Mouse (Mus musculus) liver, postnatal 0 days (tissue): ENCODE data around the gene Abcc10. TPM values are rescaled to one million over a fixed set of nuclear protein-coding genes. Genes with fewer than 3 reads are reported as not detected.
A peak's percentile ranks its signal among the peaks of the same experiment; 100 is the strongest.

Experiments used
- ATAC-seq: fragments of 200-750 bp; cut with Nextera tagmentation; 2 replicates; pipeline ENCODE4 v1.8.0; 2017; ENCODE audit warnings: mild to moderate bottlenecking, moderate library complexity
- DNase-seq: peaks from one replicate; pipeline ENCODE4 v3.0.0-alpha.2; 2016
- H3K27ac ChIP-seq: fragments of 300-500 bp; sonication (generic); 2 replicates; pipeline ENCODE4 v1.5.1; 2014; ENCODE audit warnings: antibody characterized with exemption, moderate library complexity, mild to moderate bottlenecking, low read depth
- H3K27me3 ChIP-seq: fragments of 300-500 bp; sonication (generic); 2 replicates; pipeline ENCODE4 v1.6.1; 2014; ENCODE audit warnings: low read length, control low read depth, mixed read lengths; ENCODE audit not compliant: insufficient read depth
- H3K36me3 ChIP-seq: fragments of 300-500 bp; sonication (generic); replicated peaks from 2 replicates; pipeline ENCODE4 v1.6.1; 2014; ENCODE audit warnings: mild to moderate bottlenecking, control low read depth, low read length, moderate library complexity, mixed read lengths; ENCODE audit not compliant: insufficient read depth
- H3K4me1 ChIP-seq: fragments of 300-500 bp; sonication (generic); 2 replicates; pipeline ENCODE4 v1.6.1; 2014; ENCODE audit warnings: antibody characterized with exemption, mild to moderate bottlenecking, control low read depth; ENCODE audit not compliant: insufficient read depth
- H3K4me2 ChIP-seq: fragments of 300-500 bp; sonication (generic); 2 replicates; pipeline ENCODE4 v1.6.1; 2014; ENCODE audit warnings: low read depth, mild to moderate bottlenecking, low read length, moderate library complexity, mixed read lengths
- H3K4me3 ChIP-seq: fragments of 300-500 bp; sonication (generic); 2 replicates; pipeline ENCODE4 v1.5.1; 2014; ENCODE audit warnings: low read depth, low read length
- H3K9ac ChIP-seq: fragments of 300-500 bp; sonication (generic); replicated peaks from 2 replicates; pipeline ENCODE4 v1.6.1; 2014; ENCODE audit warnings: mild to moderate bottlenecking, moderate library complexity
- H3K9me3 ChIP-seq: fragments of 300-500 bp; sonication (generic); 2 replicates; pipeline ENCODE4 v1.6.1; 2016; ENCODE audit warnings: mild to moderate bottlenecking, control low read depth, low read length, mixed read lengths
- CTCF ChIP-seq: sonication (generic); IDR thresholded peaks from 2 replicates; pipeline ENCODE4 v1.5.1; 2016; ENCODE audit warnings: antibody characterized with exemption, low read depth
- EP300 ChIP-seq: IDR thresholded peaks from 2 replicates; pipeline ENCODE4 v1.6.1; 2016; ENCODE audit warnings: antibody characterized with exemption, low read depth, mild to moderate bottlenecking
- WGBS: fragments of 180-500 bp; shearing (Covaris S2); extraction: QIAGEN DNeasy Blood & Tissue Kit; methylation state at CpG from one replicate; pipeline ENCODE4 v1.1.7; 2014; ENCODE audit not compliant: insufficient replicate concordance; 5-methylcytosine and 5-hydroxymethylcytosine counted together
- polyA plus RNA-seq: library from polyadenylated mRNA; unstranded; fragments of >200 nt; fragmentation: Nextera tagmentation; extraction: Ambion mirVana; gene quantifications from 2 replicates; pipeline ENCODE4 v1.2.1, GENCODE M21; 2015

Abcc10 gene
- polyA plus RNA-seq, 1 experiment from 2014 or later, result 1.5 TPM

DNA sequence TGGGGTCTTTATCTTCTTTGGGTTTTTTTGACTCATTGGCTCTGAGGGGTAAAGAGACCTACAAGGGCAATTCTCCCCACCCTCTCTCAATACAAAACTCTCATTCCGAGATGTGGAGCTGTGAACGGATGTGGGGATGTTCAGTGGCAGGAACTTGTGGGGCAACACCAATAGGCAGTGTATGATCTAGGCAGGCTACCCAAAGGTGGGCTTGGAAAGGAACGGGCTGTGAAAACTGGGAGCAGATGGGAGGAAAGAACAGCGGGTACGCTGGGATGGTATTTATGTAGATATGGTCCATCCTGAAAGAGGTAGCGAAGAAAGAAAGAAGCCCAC, 31.2 kb downstream of the Abcc10 start:
- TF ChIP-seq EP300, result no peak
- TF ChIP-seq CTCF, result no peak
- DNase-seq (no peak), ATAC-seq (no peak)
- WGBS, result 10% methylated on average over 6 of the region's 6 CpGs
- Histone ChIP-seq H3K36me3 (no peaks in the 10 kb centered on the region), H3K4me1 (peaks cover 17% of the 10 kb centered on the region), H3K4me2 (peak overlapping the region; percentile 88), H3K27ac (no peak overlapping the region), H3K4me3 (peak overlapping the region; percentile 56; the same call in 1 of the 2 replicates), H3K27me3 (peaks cover 55% of the 10 kb centered on the region), H3K9me3 (no peaks in the 10 kb centered on the region), H3K9ac (no peak overlapping the region)

- peaks cover 55% of the 10 kb centered on the region for H3K27me3 ChIP-seq
- ATAC-seq (no peak), DNase-seq (no peak)
- H3K36me3 ChIP-seq, result no peaks in the 10 kb centered on the region
- H3K4me2 ChIP-seq, result no peak overlapping the region
- H3K9ac ChIP-seq, result no peak overlapping the region
- H3K4me3 ChIP-seq, result no peak overlapping the region
- H3K9me3 ChIP-seq, result no peaks in the 10 kb centered on the region
- H3K4me1 ChIP-seq, result peaks cover 17% of the 10 kb centered on the region
- TF ChIP-seq CTCF (no peak), EP300 (no peak)
- no peak overlapping the region for H3K27ac ChIP-seq
- 24% methylated on average over 6 of the region's 6 CpGs for WGBS
Measured at GRCm38 (mm10) chr17:46296601-46297000, 31.6 kb downstream of the Abcc10 start.

DNA sequence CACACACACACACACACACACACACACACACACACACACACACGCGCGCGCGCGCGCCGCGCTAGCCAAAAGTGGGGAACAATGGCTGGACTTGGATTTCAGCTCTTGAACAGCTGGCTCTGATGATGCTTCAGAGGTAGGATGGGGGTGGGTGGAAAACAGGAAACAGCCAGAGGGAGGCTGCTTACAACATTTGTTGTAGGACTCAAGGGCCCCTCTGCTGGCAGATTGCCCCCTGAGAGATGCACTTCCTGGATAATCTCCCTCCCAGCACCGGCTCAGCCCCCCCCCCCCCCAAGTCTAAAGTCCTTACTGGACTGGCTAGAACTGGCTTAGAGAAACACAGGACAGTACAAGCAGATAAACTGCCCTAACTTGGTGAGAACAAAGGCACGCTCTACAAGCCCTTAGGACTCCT, 40.5 kb downstream of the Abcc10 start:
- peaks cover 5% of the 10 kb centered on the region for H3K4me1 ChIP-seq
- TF ChIP-seq CTCF (no peak), EP300 (no peak)
- 54% methylated on average over 11 of the region's 11 CpGs for WGBS
- no peak overlapping the region for H3K4me2 ChIP-seq
- no peak overlapping the region for H3K27ac ChIP-seq
- DNase-seq, result no peak
- no peaks in the 10 kb centered on the region for H3K27me3 ChIP-seq
- no peaks in the 10 kb centered on the region for H3K9me3 ChIP-seq
- H3K9ac ChIP-seq, result no peak overlapping the region
- H3K36me3 ChIP-seq, result no peaks in the 10 kb centered on the region
- H3K4me3 ChIP-seq, result no peak overlapping the region
- ATAC-seq, result no peak

GRCm38 (mm10) chr17:46285407-46285806, 42.7 kb downstream of the Abcc10 start:
- no peak for TF ChIP-seq EP300
- no peak for TF ChIP-seq CTCF
- no peaks in the 10 kb centered on the region for H3K9me3 ChIP-seq
- no peak overlapping the region for H3K4me3 ChIP-seq
- H3K27ac ChIP-seq, result no peak overlapping the region
- H3K4me1 ChIP-seq, result peaks cover 16% of the 10 kb centered on the region
- peaks cover 1% of the 10 kb centered on the region; the same call in 1 of the 2 replicates for H3K36me3 ChIP-seq
- H3K9ac ChIP-seq, result no peak overlapping the region
- 48% methylated on average over 6 of the region's 6 CpGs for WGBS
- H3K4me2 ChIP-seq, result no peak overlapping the region
- DNase-seq (no peak), ATAC-seq (no peak)
- H3K27me3 ChIP-seq, result no peaks in the 10 kb centered on the region

DNA sequence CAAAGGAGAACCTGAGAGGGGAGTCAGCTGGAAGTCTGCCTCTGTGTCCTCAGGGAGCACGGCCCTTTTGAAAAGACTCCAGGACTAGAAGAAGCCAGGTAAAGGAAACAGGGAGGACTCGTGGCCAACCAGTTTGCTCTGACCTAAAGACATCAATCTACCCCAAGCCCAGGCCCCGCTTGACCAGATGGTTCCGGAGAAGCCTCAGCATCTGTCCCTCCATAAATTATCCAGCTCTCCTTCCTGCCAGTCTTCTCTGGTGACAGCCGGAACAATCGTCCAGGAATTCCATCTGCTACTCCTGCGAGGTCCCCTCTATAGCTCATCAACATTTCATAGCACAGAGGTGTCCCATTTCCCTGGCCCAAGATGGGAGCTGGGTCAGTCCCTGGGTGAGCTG, 43.5 kb downstream of the Abcc10 start:
- no peak overlapping the region for H3K4me2 ChIP-seq
- WGBS, result 56% methylated on average over 7 of the region's 7 CpGs
- no peak overlapping the region for H3K27ac ChIP-seq
- no peak overlapping the region for H3K4me3 ChIP-seq
- H3K27me3 ChIP-seq, result no peaks in the 10 kb centered on the region
- H3K4me1 ChIP-seq, result peaks cover 16% of the 10 kb centered on the region
- ATAC-seq (no peak), DNase-seq (no peak)
- no peaks in the 10 kb centered on the region for H3K9me3 ChIP-seq
- H3K36me3 ChIP-seq, result peaks cover 6% of the 10 kb centered on the region; the same call in 1 of the 2 replicates
- TF ChIP-seq EP300 (no peak), CTCF (no peak)
- no peak overlapping the region for H3K9ac ChIP-seq

- H3K4me1 ChIP-seq, result peaks cover 16% of the 10 kb centered on the region
- H3K9me3 ChIP-seq, result no peaks in the 10 kb centered on the region
- no peak overlapping the region for H3K4me3 ChIP-seq
- WGBS, result 73% methylated on average over 8 of the region's 8 CpGs
- peaks cover 11% of the 10 kb centered on the region; the same call in 1 of the 2 replicates for H3K36me3 ChIP-seq
- DNase-seq (no peak), ATAC-seq (no peak)
- no peak overlapping the region for H3K9ac ChIP-seq
- no peak overlapping the region for H3K4me2 ChIP-seq
- TF ChIP-seq EP300 (no peak), CTCF (no peak)
- H3K27ac ChIP-seq, result no peak overlapping the region
- H3K27me3 ChIP-seq, result no peaks in the 10 kb centered on the region
Measured at GRCm38 (mm10) chr17:46283911-46284310, 44.2 kb downstream of the Abcc10 start.

GRCm38 (mm10) chr17:46283140-46283539, 45.0 kb downstream of the Abcc10 start:
- Histone ChIP-seq H3K36me3 (peaks cover 18% of the 10 kb centered on the region), H3K4me3 (peak overlapping the region; percentile 77), H3K9me3 (no peaks in the 10 kb centered on the region), H3K4me1 (peaks cover 16% of the 10 kb centered on the region), H3K4me2 (peak overlapping the region; percentile 89), H3K27ac (no peak overlapping the region), H3K9ac (peak overlapping the region; percentile 83; the same call in 1 of the 2 replicates), H3K27me3 (no peaks in the 10 kb centered on the region)
- TF ChIP-seq EP300 (no peak), CTCF (no peak)
- no peak for DNase-seq
- WGBS, result 24% methylated on average over 9 of the region's 9 CpGs
- ATAC-seq, result no peak; the same call in 1 of the 2 replicates
